Mouse (Mus musculus): ENCODE data around the gene Orc3.

DNA sequence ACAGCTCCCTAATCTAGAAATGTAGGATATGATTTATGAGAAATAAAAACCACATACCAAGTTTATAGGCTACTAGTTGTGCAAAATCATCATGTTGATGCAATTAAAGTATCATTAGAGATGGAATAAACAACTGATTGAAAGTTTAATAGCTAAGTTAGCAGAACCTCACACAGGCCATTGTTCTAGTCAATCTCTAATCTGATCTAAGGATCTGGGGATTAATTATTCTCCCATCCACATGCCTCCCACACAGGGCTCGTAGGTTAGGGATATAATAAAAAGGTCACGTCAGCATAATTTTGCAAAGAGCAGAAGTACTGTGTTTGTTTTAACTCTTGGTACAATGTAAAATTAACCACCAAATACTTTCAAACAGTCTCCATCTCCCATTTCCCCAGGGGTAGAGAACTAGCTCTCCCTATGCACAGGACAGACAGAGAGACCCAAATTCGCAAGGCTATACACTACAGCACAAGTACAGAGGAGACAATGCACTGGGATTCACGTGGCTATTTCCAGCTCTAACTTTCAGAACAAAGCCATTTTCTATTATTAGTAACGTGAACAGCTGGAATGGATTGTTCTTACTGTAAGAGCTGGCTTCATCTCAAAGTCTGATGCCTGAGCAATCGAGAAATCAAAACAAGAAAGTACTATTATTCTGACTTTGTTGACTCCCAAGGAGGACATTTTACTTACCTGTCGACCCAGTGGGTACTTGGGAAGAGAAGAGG is 29.7 kb downstream of the Orc3 start:
- TF ChIP-seq CTCF (IDR thresholded peaks at IDR 0.05; ENCODE audit: borderline replicate concordance, insufficient read depth, low read depth, low read length) = no peak
- no peak for TF ChIP-seq POLR2A (IDR thresholded peaks at IDR 0.05; ENCODE audit: borderline replicate concordance, insufficient read depth, low read length)
